Mouse (Mus musculus): ENCODE data around the gene Zfp740.

The Zfp740 gene

DNA sequence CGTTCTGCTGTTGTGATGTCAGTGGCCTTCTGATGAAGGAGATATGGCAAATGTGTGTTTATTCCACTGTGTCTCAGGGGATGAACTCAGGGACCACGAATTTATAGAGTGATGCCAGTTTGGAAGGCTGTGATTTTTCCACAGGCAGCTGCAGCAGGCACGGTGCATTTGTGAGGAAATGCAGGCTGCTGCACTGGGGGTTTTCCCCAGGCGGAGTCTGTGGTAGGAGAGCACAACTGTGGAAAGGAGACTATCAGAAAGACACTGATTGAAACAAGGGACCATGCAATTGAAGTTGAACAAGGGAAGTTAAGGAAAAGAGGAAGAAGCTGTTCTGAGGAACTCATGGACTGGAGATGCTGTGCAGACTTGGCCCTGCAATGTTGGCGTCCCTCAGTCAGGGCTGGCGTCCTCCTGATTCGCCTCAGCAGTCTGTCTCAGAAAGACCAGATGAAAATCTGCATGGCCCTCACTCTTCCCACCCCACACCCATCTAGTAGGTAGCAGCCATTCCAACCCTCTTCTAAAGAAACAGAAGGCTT lies 10.7 kb upstream of the Zfp740 start:
- no peak for DNase-seq (ENCODE audit: extremely low read depth, low read depth, low spot score)

DNA sequence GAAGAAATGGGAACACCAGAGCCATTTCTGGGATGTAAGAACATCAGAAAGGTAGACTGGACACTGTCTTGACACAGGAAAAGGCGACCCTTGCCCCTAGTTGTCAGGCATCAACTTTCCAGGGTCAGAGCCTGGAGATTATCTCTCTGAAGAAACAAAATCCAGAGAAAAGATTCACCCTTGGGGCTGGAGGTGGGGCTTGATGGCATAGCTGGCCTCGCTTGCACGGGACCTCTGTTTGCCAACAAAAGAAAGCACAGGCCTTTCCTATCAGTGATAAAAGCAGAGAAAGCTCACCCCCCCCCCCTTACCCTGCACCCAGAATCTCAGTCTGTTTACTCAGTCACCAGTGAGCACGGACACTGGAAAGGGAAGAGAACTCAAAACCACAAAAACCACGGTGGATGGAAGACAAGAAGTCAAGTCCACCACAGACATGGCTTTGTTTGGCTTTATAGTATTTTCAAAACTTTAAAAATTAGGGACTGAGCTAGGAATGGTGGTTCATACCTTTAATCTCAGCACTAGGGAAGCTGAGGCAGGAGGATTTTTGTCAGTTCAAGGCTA lies 10.1 kb upstream of the Zfp740 start:
- DNase-seq (ENCODE audit: extremely low read depth, low read depth, low spot score), result no peak

DNA sequence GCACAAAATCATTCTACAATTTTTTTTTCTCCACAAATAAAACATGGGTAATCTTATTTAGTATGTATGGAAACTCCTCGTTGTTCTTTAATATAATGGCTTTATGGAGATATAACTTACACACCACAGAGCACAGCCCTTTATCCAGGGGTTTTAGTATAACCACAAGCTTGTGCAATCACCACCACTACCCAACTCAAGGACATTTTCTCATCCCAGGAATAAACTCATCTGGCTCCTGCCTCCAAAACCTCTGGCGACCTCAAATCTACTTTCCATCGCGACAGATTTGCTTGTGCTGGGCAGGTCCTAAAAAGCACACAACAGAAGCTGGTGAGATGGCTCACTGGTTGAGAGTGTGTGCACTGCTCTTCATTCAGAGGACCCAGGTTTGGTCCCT lies 9.4 kb upstream of the Zfp740 start:
- DNase-seq (ENCODE audit: extremely low read depth, low read depth, low spot score), result no peak

- no peak for DNase-seq (ENCODE audit: extremely low read depth, low read depth, low spot score)
These were observed 8.6 kb upstream of the Zfp740 start for GRCm38 (mm10) chr15:102194439-102194838.

DNA sequence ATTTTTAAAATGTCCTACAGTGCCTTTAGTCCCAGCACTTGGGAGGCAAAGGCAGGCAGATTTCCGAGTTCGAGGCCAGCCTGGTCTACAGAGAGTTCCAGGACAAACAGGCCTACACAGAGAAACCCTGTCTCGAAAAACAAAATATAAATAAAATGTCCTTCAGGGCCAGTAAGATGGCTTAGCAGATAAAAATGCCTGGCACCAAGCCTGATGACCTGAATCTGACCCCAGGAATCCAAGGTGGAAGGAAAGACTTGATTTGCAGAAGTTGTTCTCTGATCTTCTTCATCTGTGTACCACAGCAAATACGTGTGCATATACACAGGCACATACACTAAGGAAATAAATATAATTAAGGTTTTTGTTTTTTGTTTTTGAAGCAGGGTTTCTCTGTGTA lies 7.7 kb upstream of the Zfp740 start:
- no peak for DNase-seq (ENCODE audit: extremely low read depth, low read depth, low spot score)

DNA sequence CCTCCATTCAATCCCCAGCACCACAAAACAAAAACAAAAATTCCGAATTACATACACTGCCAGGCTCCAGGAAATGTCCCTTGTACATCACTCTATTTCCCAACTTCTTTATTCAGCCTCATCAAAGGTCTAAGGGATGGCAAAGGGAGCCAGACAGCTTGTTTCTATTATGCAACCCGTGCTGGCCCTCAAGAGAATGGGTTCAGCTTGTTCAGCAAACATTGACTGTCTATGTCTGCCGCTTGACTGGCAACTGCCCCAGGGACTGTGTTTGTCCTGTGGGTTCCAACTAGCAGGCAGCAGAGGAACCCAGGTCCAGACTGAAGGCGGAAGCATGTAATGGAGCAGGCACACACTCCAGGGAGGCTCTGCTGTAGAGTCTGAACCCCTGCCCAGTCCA lies 4.2 kb upstream of the Zfp740 start:
- DNase-seq (ENCODE audit: extremely low read depth, low read depth, low spot score), result peak; percentile 78

DNA sequence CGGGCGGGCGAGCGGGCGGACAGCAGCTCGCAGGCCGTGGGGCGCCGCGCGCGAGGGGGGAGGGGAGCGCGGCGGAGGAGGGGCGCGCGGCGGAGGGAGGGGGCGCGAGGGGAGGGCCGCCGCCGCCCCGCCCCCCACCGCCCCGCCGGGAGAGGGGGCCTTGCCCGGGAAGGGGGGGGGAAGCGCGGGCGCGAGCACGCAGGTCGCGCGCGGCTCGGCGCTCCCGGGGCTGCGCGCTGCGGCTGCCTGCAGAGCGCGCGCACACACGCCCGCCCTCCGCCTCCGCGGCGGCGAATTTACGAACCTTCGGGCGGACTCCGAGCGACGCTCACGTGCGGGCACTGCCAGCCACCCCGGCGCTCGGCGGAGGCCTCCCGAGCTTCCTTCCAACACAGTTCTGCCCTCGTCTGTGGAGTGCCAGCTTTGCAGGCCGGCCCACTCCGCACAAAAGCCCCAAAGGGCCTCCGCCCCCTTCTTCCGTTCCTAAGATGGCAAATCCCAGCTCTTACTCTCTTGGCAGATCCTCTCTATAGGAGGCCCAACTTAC lies 859 bp downstream of the Zfp740 start:
- DNase-seq (ENCODE audit: extremely low read depth, low read depth, low spot score), result peak; percentile 72

GRCm38 (mm10) chr15:102204674-102205505 lies 1.8 kb downstream of the Zfp740 start, which contains the start of gene Csad:
Gene Csad (minus strand): TSS chr15:102204724.
- DNase-seq (ENCODE audit: extremely low read depth, low read depth, low spot score), result no peak

DNA sequence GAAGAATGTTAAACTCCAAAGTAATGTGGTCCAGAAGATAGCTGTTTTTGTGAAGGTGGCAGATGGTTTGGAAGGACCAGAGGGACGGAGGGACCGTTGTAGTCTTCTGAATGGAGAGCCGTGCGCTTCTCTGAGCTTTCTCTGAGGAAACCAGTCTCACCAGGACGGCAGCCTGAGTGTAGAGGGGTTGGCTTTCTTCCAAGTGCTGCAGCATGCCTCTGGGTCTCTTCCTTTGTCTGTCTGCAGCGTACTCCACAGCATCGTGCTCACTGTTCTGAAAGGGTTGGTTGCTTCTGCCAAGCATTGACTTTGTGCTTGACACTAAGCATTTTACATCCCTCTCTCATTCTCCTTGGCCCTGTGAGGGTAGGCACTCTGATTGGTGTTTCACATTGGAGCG lies 2.7 kb downstream of the Zfp740 start:
- no peak for DNase-seq (ENCODE audit: extremely low read depth, low read depth, low spot score)

GRCm38 (mm10) chr15:102207351-102207750 lies 4.3 kb downstream of the Zfp740 start:
- no peak for DNase-seq (ENCODE audit: extremely low read depth, low read depth, low spot score)

DNA sequence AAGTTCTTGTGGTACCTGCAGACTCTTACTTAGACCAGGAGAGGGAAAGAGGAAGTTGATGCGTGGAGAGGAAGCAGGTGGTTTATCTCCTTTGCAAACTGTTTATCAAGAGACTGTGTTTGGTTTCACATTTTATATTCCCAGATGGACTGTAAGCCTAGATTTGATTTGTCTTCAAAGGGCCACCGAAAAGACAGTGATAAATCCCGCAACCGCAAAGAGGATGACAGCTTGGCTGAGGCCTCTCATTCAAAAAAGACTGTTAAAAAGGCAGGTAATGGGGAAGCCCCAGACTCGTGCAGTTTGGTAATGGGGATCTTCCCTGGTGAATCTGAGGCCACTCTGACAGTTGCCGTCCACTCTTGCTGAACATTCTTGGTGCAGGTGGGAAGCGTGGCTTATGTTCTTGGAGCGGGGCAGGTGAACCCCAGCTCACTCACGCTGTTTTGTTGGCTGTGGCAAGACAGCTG lies 5.1 kb downstream of the Zfp740 start:
- no peak for DNase-seq (ENCODE audit: extremely low read depth, low read depth, low spot score)

GRCm38 (mm10) chr15:102209114-102209513 lies 6.1 kb downstream of the Zfp740 start:
- DNase-seq (ENCODE audit: extremely low read depth, low read depth, low spot score), result no peak

DNA sequence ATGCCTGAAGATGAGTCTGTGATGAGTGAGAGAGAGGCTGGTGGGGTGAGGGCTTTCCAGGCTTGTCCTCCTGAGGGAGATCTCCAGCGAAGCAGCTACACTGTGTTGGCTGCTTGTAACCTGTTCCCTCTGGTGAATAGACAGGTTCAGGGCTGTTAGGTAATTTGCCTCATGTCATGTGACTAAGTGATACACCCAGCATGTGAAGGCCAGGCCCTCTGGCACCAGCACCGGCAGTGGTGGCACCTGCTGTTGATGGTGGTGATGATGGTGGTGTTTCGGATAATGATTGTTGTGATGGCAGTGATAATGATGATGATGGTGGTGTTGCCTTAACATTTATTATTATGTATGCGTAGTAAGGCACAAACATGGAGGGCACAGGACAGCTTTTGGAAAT lies 7.8 kb downstream of the Zfp740 start:
- no peak for DNase-seq (ENCODE audit: extremely low read depth, low read depth, low spot score)

- DNase-seq (ENCODE audit: extremely low read depth, low read depth, low spot score), result no peak
These were observed 8.8 kb downstream of the Zfp740 start for GRCm38 (mm10) chr15:102211895-102212294.

GRCm38 (mm10) chr15:102214132-102214531 lies 11.1 kb downstream of the Zfp740 start:
- DNase-seq (ENCODE audit: extremely low read depth, low read depth, low spot score), result no peak

- no peak for DNase-seq (ENCODE audit: extremely low read depth, low read depth, low spot score)
These were observed 12.6 kb downstream of the Zfp740 start for GRCm38 (mm10) chr15:102215624-102216023.

DNA sequence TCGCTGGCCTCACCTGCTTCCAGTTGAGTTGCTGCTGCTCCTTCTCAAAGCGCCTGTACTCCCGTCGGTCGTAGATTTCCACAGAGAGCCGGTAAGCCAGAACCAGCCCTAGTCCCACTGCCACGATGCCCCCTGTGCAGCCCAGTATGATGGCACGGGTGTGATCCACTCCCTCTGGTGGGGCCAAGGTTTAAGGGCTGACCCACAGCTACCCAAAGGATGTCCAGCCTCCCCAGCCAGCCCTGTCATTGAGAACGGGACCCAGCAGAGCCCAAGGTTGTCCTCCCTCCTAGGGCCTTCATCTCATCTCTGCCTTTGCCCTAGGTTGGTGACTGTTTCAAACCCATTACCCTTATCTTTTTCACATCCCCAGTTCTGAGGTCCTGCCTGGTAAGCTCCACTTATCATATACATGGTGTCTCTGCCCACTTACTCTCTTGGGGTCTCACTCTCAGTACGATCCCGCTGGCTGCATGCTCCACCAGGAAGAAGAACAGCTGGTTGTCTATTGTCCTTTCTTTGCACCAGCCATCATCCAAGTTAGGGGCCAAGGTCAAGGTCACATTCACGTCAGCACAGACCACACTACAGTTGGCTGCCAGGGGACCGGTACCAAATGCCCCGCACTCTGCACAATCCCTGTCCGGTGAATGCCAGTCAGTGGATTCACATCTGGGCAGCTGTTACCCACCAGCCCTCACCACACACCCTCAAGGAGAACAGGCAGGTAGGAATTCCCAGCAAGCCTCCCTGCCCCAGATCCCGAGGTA lies 13.6 kb downstream of the Zfp740 start:
- no peak for DNase-seq (ENCODE audit: extremely low read depth, low read depth, low spot score)

DNA sequence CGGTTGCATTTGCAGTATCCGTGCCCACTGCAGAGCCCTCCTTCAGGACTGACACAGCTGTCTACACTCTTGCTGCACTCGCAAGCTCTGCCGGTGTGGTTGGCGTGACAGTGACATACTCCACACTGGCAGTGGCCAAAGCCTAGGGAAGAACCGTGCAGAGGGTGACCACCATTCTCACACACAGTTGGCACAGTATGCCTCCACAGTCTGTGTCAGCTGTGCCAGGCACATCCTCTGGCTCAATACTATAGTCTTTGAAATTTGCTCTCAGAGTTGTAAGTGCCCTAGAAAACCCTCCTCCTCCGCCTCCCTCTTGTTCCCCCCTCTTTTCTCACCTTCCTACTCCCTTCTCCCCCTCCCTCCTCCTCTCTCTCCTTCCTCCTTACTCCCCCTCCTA lies 14.3 kb downstream of the Zfp740 start:
- DNase-seq (ENCODE audit: extremely low read depth, low read depth, low spot score), result no peak

DNA sequence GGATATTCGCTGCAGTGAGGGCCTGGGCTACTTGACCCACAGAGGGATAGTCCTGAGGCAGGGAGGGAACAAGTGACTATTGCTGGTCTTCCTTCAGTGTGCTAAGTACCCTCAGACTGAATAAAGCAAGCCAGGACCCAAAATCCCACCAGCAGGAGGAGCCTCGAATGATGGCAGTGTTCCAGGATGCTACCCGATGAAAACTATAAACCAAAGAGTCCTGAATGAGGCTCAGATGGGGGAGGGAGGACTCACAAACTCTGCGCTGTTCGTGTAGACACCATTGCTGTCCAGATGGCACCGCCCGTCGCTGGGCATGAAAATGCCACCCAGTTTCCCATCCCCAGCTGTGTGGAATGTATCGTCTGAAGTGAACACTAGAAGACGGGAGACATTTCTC lies 19.3 kb downstream of the Zfp740 start:
- no peak for DNase-seq (ENCODE audit: extremely low read depth, low read depth, low spot score)

DNA sequence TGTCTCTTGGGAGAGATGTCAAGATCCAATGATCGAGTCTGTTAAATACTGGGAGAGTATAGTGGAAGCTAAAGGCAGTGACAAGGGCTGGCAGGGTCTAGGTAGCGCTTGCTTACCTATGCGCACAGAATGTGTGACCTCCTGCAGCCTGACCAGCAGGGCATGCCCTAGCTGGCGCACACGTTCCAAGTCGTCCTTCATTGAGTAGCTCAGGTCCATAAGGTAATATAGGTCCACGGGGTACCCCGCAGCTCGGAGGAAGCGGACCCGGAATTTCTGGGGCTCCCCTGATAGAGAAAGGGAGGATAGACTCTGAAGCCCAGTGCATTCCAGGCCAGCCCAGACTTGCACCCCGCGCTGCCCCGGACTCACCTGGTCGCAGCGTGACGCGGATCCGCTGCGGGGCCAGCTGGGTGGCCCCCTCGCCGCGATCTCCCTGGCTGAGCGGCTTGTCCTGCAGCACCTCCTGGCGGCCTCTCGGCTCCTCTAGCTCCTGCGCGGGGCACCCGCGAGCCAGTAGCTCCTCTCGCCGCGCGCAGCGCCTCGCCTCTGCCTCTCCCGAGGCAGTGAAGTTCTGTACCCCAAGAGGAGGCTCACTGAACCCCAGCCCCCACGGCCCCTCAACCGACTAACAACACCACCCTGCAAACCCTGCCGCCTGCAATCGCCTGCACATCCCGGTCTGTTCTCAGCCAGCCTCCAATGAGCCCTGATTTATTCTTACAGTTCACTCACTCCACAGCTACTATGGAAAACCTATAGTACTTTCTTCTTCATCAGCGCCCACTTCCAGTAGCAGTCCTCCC lies 21.3 kb downstream of the Zfp740 start:
- no peak for DNase-seq (ENCODE audit: extremely low read depth, low read depth, low spot score)
